Mouse (Mus musculus): ENCODE measurements around the gene Itga1. TPM values are rescaled to one million over a fixed set of nuclear protein-coding genes. Genes with fewer than 3 reads are reported as not detected.

Gene Itga1
- polyA plus RNA-seq, 1 experiment from 2014 or later = 32.2 TPM

DNA sequence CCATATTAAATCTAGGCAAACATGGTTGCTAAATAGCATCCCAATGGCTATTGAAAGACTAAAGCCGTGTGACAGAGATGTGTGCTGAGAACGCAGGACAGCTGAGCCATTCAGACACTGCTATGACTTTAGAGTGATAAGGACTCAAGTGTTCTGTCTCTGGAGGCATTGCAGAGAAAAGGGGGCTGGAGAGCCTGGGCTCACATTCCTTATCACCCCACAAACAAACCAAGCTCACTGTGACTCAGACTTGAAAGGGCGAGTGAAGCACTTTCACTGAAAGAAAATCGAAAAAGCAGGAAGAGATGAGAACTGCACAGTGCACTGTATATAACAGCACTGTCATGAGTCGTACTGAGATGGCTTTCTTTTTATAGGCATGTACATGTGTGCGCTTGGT, 96.4 kb downstream of the Itga1 start:
- no peak overlapping the region for H3K9ac ChIP-seq (replicated peaks; ENCODE audit: low read length)
- H3K4me3 ChIP-seq (ENCODE audit: low read length) = no peak overlapping the region
- no peak overlapping the region for H3K27ac ChIP-seq (ENCODE audit: low read length)
- peaks cover 6% of the 10 kb centered on the region for H3K4me1 ChIP-seq (ENCODE audit: insufficient read depth, low read length)
- WGBS = 81% methylated on average over 6 of the region's 6 CpGs
- no peaks in the 10 kb centered on the region for H3K27me3 ChIP-seq (ENCODE audit: insufficient read depth, low read length)
- H3K9me3 ChIP-seq (ENCODE audit: low read length) = no peaks in the 10 kb centered on the region
- no peak overlapping the region for H3K4me2 ChIP-seq (replicated peaks; ENCODE audit: low read depth, low read length)
- ATAC-seq (ENCODE audit: low FRiP score, low TSS enrichment) = no peak
- H3K36me3 ChIP-seq (ENCODE audit: insufficient read depth, low read length) = no peaks in the 10 kb centered on the region

DNA sequence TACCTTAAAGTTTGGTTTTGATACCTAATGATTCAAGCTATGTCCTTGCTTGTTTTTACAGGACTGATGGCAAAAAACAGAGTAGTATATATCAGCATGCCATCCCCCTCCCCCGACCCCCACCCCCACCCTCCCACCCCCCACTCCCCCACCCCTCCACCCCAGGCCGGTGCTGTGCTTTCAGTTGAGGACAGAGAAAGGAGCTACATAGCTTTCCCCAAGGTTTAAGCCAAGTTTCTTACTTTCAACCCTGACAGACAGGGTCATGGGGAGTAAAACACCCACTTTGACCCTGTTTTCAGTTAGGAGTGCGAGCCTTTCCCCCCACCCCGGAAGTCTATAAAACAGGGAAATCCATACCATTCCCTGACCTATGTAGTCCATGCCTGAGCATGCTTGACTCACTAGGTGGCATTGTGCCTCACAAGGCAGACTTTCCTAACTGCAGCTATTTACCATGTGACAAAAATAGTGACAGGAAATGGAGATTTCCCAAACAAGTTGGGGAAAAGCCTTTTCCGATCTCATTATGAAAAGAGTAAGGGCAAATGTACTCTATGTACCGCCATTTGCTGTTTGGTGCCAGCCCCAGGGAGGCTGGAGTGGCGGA, 98.2 kb downstream of the Itga1 start:
- H3K4me2 ChIP-seq (replicated peaks; ENCODE audit: low read depth, low read length) = peak overlapping the region; percentile 29; the same call in 1 of the 2 replicates
- peak; percentile 77; the same call in 1 of the 2 replicates for ATAC-seq (ENCODE audit: low FRiP score, low TSS enrichment)
- H3K36me3 ChIP-seq (ENCODE audit: insufficient read depth, low read length) = peaks cover 7% of the 10 kb centered on the region; the same call in 1 of the 2 replicates
- H3K9ac ChIP-seq (replicated peaks; ENCODE audit: low read length) = 0 out of 2 replicates have a peak overlapping the region, but pooled peaks have one; percentile 16
- H3K27me3 ChIP-seq (ENCODE audit: insufficient read depth, low read length) = no peaks in the 10 kb centered on the region
- H3K4me3 ChIP-seq (ENCODE audit: low read length) = no peak overlapping the region
- H3K9me3 ChIP-seq (ENCODE audit: low read length) = no peaks in the 10 kb centered on the region
- WGBS = 27% methylated on average over 7 of the region's 7 CpGs
- H3K4me1 ChIP-seq (ENCODE audit: insufficient read depth, low read length) = peaks cover 6% of the 10 kb centered on the region
- H3K27ac ChIP-seq (ENCODE audit: low read length) = no peak overlapping the region

DNA sequence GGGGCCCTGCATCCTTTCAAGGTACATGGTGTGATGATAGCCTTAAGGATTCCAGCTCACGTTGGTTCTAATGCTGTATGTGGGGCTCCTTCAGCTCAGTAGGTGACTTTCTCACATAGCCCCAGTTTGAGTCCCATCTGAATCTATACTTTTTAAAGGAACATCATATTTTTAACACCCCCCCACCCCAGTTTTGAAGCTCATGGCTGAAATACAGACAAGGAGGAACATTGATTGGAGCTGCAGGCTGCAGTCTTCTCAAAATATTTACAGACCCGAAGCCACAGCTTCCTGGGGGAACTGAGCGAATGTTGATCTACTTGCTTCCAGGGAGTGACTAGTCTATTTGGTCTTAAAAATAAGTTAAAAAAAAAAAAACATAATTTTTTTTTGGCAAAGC, 98.9 kb downstream of the Itga1 start:
- H3K9me3 ChIP-seq (ENCODE audit: low read length) = no peaks in the 10 kb centered on the region
- H3K4me1 ChIP-seq (ENCODE audit: insufficient read depth, low read length) = peaks cover 6% of the 10 kb centered on the region
- no peak for ATAC-seq (ENCODE audit: low FRiP score, low TSS enrichment)
- peaks cover 7% of the 10 kb centered on the region; the same call in 1 of the 2 replicates for H3K36me3 ChIP-seq (ENCODE audit: insufficient read depth, low read length)
- no peaks in the 10 kb centered on the region for H3K27me3 ChIP-seq (ENCODE audit: insufficient read depth, low read length)
- no peak overlapping the region for H3K9ac ChIP-seq (replicated peaks; ENCODE audit: low read length)
- no peak overlapping the region for H3K4me2 ChIP-seq (replicated peaks; ENCODE audit: low read depth, low read length)
- H3K4me3 ChIP-seq (ENCODE audit: low read length) = no peak overlapping the region
- WGBS = 82% methylated on average over 3 of the region's 3 CpGs
- no peak overlapping the region for H3K27ac ChIP-seq (ENCODE audit: low read length)

DNA sequence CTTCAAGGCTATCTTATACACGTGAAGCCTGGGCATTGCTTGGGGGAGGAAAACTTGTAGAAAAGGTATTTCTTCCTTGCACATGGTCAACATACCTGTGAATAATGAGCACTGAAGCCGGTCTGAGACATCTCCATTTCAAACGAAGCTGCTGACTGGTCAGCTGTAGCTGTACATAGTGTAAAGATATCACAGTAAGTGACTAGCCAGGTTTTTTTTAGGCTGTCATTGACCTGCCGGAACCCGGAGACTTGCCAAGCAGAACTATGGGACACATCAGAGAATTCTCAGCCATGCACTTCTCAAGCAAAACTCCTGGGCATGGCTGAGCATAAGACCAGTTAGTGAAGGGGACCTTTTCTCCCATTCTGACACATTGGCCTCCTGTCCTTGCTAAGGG, 99.6 kb downstream of the Itga1 start:
- H3K27ac ChIP-seq (ENCODE audit: low read length) = no peak overlapping the region
- no peaks in the 10 kb centered on the region for H3K27me3 ChIP-seq (ENCODE audit: insufficient read depth, low read length)
- H3K9ac ChIP-seq (replicated peaks; ENCODE audit: low read length) = no peak overlapping the region
- 78% methylated on average over 5 of the region's 5 CpGs for WGBS
- no peak overlapping the region for H3K4me3 ChIP-seq (ENCODE audit: low read length)
- H3K36me3 ChIP-seq (ENCODE audit: insufficient read depth, low read length) = peaks cover 7% of the 10 kb centered on the region; the same call in 1 of the 2 replicates
- peaks cover 6% of the 10 kb centered on the region for H3K4me1 ChIP-seq (ENCODE audit: insufficient read depth, low read length)
- H3K9me3 ChIP-seq (ENCODE audit: low read length) = no peaks in the 10 kb centered on the region
- ATAC-seq (ENCODE audit: low FRiP score, low TSS enrichment) = no peak
- H3K4me2 ChIP-seq (replicated peaks; ENCODE audit: low read depth, low read length) = no peak overlapping the region

DNA sequence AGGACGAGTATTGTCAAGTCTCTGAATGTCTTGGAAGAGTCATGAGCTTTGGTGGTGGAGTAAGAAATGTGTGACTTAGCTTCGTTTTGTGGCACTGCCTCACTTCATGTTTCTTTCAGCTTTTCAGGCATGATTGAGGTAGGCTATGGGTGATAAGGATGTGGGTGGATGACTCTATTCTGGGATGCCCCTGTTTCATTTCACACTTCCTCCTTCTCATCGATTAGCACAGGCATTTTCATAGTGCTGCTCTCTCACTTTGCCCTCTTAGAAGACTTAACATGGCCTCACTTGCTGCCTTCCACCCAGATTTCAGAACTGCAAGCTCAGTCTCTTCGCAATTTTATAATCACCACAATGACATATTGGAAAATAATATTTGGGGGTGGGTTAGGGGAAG, 102.2 kb downstream of the Itga1 start:
- Histone ChIP-seq H3K4me3 (ENCODE audit: low read length) (no peak overlapping the region), H3K27me3 (ENCODE audit: insufficient read depth, low read length) (no peaks in the 10 kb centered on the region), H3K9me3 (ENCODE audit: low read length) (no peaks in the 10 kb centered on the region), H3K4me1 (ENCODE audit: insufficient read depth, low read length) (peaks cover 6% of the 10 kb centered on the region), H3K9ac (replicated peaks; ENCODE audit: low read length) (no peak overlapping the region), H3K36me3 (ENCODE audit: insufficient read depth, low read length) (peaks cover 7% of the 10 kb centered on the region; the same call in 1 of the 2 replicates), H3K27ac (ENCODE audit: low read length) (no peak overlapping the region), H3K4me2 (replicated peaks; ENCODE audit: low read depth, low read length) (no peak overlapping the region)
- ATAC-seq (ENCODE audit: low FRiP score, low TSS enrichment) = no peak
- 91% methylated on average over 4 of the region's 4 CpGs for WGBS

DNA sequence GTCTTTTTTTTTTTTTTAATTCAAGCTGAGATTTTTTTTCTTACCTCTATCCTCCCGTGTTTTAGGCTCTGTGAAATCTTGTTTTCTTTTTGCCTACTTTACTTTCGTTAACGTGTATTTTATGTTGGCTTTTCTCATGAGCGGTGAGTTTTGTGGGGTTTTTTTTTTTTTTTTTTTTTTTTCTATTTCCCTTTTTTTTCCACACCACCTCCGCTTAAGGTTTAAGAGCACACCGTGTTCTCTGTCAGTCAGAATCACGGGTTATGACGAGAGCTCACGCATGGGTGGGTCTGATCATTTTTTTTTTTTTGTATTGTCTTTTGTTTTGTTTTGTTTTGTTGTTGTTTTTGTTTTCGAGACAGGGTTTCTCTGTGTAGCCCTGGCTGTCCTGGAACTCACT, 103.7 kb downstream of the Itga1 start:
- 94% methylated on average over 10 of the region's 10 CpGs for WGBS
- ATAC-seq (ENCODE audit: low FRiP score, low TSS enrichment) = no peak
- no peak overlapping the region for H3K4me3 ChIP-seq (ENCODE audit: low read length)
- H3K27ac ChIP-seq (ENCODE audit: low read length) = no peak overlapping the region
- H3K36me3 ChIP-seq (ENCODE audit: insufficient read depth, low read length) = peaks cover 11% of the 10 kb centered on the region; the same call in 1 of the 2 replicates
- no peak overlapping the region for H3K9ac ChIP-seq (replicated peaks; ENCODE audit: low read length)
- H3K4me2 ChIP-seq (replicated peaks; ENCODE audit: low read depth, low read length) = no peak overlapping the region
- no peaks in the 10 kb centered on the region for H3K4me1 ChIP-seq (ENCODE audit: insufficient read depth, low read length)
- H3K9me3 ChIP-seq (ENCODE audit: low read length) = no peaks in the 10 kb centered on the region
- H3K27me3 ChIP-seq (ENCODE audit: insufficient read depth, low read length) = no peaks in the 10 kb centered on the region

DNA sequence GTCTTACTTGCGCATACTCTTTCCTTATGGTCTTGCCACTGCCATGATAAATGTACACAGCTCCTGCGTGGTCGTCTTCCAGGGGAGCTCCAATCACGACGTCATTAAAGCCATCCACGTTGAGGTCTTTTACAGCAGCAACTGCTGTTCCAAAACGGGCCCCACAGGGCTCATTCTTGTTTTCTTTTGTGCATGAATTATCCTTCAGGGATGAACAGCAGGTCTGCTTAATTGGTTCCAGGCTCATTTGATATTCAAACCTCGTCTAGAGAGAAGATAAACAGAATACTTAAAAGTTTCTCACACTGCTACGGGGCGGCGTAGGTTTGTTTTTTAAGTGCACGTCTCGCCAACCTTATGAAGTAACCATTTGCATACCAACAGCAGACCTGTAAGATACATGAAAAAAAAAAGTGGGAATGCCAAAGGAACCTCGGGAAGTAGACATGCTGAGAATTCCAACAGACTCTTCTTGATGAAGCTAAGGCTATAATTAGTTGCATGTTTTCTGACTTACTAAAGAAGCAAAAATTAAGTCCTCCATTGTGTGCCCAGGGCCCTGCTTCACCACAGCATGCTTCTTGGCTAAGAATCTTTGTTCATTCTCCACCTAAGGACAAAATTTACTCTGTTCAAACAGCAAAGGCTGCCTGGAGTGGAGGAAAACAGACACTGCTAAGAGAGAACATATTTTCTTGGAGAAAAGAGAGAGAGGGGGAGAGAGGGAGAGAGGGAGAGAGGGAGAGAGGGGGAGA, 109.3 kb downstream of the Itga1 start:
- no peak for ATAC-seq (ENCODE audit: low FRiP score, low TSS enrichment)
- WGBS = 51% methylated on average over 14 of the region's 14 CpGs
- H3K27me3 ChIP-seq (ENCODE audit: insufficient read depth, low read length) = no peaks in the 10 kb centered on the region

DNA sequence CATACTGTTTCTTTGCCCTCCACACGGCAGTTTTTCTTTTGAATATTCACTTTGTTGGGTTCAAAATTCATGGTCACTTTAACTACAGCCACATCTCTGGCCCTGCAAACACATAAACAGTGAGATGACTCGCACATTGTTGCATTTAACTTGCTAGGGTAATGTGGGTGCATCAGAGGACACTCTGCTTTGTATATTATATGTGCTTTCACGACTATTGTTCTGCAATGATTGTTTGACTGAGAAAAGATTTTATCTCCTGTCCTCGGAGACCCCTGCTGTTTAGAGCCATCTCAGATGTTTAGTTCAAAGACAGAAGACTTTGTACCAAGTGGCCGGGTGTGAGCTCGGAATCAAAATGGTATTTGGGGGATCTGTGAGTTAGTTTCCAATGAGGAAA, 114.1 kb downstream of the Itga1 start:
- H3K36me3 ChIP-seq (ENCODE audit: insufficient read depth, low read length) = peaks cover 8% of the 10 kb centered on the region; the same call in 1 of the 2 replicates
- no peak for ATAC-seq (ENCODE audit: low FRiP score, low TSS enrichment)
- H3K27me3 ChIP-seq (ENCODE audit: insufficient read depth, low read length) = no peaks in the 10 kb centered on the region
- no peak overlapping the region for H3K9ac ChIP-seq (replicated peaks; ENCODE audit: low read length)
- no peaks in the 10 kb centered on the region for H3K9me3 ChIP-seq (ENCODE audit: low read length)
- no peak overlapping the region for H3K4me3 ChIP-seq (ENCODE audit: low read length)
- 52% methylated on average over 6 of the region's 6 CpGs for WGBS
- H3K4me2 ChIP-seq (replicated peaks; ENCODE audit: low read depth, low read length) = no peak overlapping the region
- no peaks in the 10 kb centered on the region for H3K4me1 ChIP-seq (ENCODE audit: insufficient read depth, low read length)
- no peak overlapping the region for H3K27ac ChIP-seq (ENCODE audit: low read length)

More for the DNA sequence above, 109.3 kb downstream of the Itga1 start:
- no peaks in the 10 kb centered on the region for H3K4me1 ChIP-seq (ENCODE audit: insufficient read depth, low read length)
- H3K4me3 ChIP-seq (ENCODE audit: low read length) = no peak overlapping the region
- H3K4me2 ChIP-seq (replicated peaks; ENCODE audit: low read depth, low read length) = no peak overlapping the region
- H3K36me3 ChIP-seq (ENCODE audit: insufficient read depth, low read length) = 0 out of 2 replicates have a peak, but pooled peaks cover 8% of the 10 kb centered on the region
- no peaks in the 10 kb centered on the region for H3K9me3 ChIP-seq (ENCODE audit: low read length)
- H3K9ac ChIP-seq (replicated peaks; ENCODE audit: low read length) = no peak overlapping the region
- no peak overlapping the region for H3K27ac ChIP-seq (ENCODE audit: low read length)

DNA sequence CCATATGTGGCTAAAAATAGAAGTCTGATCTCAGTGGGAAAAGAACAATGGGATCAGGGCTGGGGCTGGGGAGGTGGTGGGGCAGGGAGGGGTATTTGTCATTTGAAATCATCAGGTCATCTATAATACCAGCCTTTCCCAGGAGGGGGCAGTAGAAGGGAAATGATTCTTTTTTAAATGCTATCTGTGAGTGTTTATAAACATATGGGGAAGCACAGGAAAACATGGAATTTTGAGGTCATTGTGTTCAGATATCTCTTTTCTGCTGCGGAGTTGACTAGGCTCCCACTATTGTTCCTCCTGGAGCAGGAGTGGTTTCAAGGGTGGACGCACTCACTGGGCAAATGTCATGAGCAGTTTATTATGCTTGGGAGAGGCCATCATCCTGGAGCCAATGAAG, 114.6 kb downstream of the Itga1 start:
- WGBS = 26% methylated on average over 2 of the region's 2 CpGs
- no peaks in the 10 kb centered on the region for H3K4me1 ChIP-seq (ENCODE audit: insufficient read depth, low read length)
- ATAC-seq (ENCODE audit: low FRiP score, low TSS enrichment) = peak; percentile 6; the same call in 1 of the 2 replicates
- peaks cover 8% of the 10 kb centered on the region; the same call in 1 of the 2 replicates for H3K36me3 ChIP-seq (ENCODE audit: insufficient read depth, low read length)
- no peak overlapping the region for H3K9ac ChIP-seq (replicated peaks; ENCODE audit: low read length)
- H3K27me3 ChIP-seq (ENCODE audit: insufficient read depth, low read length) = no peaks in the 10 kb centered on the region
- H3K9me3 ChIP-seq (ENCODE audit: low read length) = no peaks in the 10 kb centered on the region
- H3K4me3 ChIP-seq (ENCODE audit: low read length) = no peak overlapping the region
- H3K4me2 ChIP-seq (replicated peaks; ENCODE audit: low read depth, low read length) = no peak overlapping the region
- no peak overlapping the region for H3K27ac ChIP-seq (ENCODE audit: low read length)

DNA sequence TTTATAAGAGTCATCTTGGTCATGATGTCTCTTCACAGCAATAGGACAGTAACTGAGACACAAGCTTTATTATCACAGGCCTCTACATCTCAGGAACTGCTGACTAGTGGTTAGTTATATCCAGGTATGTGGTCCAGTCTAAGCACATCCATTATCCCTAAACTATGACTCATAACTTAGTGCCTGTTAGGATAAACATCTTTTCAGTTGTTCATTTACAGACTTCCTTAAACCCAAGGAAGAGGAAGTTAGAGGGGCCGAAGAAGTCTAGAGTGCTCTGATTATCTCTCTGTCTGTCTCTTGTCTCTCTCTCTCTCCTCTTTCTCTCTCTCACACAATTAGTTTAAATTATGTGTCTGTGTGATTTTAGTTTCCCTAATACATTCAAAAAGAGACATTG, 117.1 kb downstream of the Itga1 start:
- Histone ChIP-seq H3K9ac (replicated peaks; ENCODE audit: low read length) (no peak overlapping the region), H3K4me1 (ENCODE audit: insufficient read depth, low read length) (no peaks in the 10 kb centered on the region), H3K27me3 (ENCODE audit: insufficient read depth, low read length) (no peaks in the 10 kb centered on the region), H3K9me3 (ENCODE audit: low read length) (no peaks in the 10 kb centered on the region), H3K27ac (ENCODE audit: low read length) (no peak overlapping the region), H3K36me3 (ENCODE audit: insufficient read depth, low read length) (peaks cover 8% of the 10 kb centered on the region; the same call in 1 of the 2 replicates), H3K4me3 (ENCODE audit: low read length) (no peak overlapping the region), H3K4me2 (replicated peaks; ENCODE audit: low read depth, low read length) (no peak overlapping the region)
- no peak for ATAC-seq (ENCODE audit: low FRiP score, low TSS enrichment)
- 74% methylated on average over 1 of the region's 1 CpGs for WGBS
